Mouse (Mus musculus) frontal cortex, postnatal 25 days (tissue): ENCODE results near the gene Glipr1l2.
"Not testable (repeated sequence)": the region's sequence is repeated elsewhere in the genome, so short reads cannot be mapped to it uniquely, and the experiment has no call there.

Experiments used
- DNase-seq, 2 experiments: peaks; one replicate each; pipeline ENCODE4 v3.0.0; 2022; ENCODE audit warnings: low spot score in 2 of 2

The Glipr1l2 gene

DNA sequence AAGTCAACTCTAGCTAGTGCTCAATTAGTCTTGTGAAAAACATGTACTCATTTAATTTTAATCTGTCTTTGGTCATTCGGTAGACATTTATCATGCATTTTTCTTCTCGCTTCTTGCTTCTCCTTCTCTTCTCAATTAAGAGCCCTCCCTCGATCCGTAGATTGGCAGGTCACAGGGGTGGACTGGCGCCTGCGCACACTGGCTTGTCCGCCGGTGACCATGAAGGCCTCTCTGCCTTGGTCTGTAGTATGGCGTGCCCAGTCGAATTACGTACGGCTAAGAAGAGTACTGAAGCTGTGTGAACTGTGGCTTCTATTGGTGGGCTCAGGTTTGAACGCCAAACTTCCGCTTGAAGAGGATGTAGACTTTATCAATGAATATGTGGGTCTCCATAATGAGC, at the start of gene Glipr1l2:
Glipr1l2 (plus strand) TSS at position 198 of the 400 bp plus-strand sequence.
- no peak for DNase-seq

DNA sequence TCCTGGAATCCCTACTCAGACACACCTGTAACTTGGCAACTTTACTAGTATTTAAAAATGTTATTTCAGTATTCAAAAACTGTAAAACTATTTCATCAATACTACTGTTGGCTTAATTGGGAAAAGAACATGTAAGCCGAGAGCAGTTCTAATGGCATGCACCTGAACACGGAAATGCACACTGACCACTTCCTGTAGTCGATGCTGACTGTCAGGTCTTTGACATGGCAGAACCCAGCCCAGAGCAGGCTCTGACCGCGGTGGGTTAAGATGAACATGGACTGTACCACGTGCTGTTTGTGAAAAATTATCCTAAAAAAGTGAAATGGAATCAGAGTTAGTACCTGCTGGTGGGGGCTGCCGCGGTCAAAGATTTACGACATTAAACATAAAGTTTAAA, 39.6 kb upstream of the Glipr1l2 start:
- not testable (repeated sequence) for DNase-seq

DNA sequence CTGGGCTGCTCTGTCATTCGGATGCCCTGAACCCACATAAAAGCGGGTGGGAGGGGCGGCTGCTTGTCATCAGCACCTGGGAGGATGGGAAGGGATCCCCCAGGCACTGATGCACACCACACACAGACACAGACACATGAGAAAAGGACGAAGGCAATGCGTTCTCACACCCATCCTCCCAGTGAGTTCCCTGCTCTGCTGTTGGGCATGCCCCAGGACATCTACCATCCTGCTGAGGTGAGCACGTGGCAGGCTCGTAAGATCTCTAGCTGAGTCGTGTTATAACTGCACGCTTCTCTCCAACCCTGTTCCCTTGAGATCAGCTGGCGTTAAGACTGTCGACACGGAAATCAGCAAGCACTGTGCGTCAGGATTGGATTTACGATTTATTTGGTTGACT, 38.9 kb upstream of the Glipr1l2 start:
- not testable (repeated sequence) for DNase-seq

DNA sequence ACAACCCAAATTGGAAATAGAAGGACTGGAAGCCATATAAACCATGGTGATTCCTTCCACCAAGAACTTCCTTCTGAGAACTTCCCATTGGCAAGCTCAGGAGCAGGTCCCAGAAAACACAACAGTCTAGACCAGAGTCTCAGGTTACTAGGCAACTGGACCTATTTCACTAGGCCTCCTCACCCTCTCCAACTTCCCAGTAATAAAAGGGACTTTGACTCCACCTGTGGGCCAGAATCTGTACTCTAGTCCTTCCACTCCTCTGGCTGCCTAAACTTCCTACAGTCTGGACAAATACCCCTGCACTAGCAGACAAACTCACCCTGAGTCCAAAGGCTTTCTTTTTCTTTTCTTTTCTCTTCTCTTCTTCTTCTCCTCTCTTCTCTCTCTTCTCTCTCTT, 31.9 kb upstream of the Glipr1l2 start:
- no peak for DNase-seq

DNA sequence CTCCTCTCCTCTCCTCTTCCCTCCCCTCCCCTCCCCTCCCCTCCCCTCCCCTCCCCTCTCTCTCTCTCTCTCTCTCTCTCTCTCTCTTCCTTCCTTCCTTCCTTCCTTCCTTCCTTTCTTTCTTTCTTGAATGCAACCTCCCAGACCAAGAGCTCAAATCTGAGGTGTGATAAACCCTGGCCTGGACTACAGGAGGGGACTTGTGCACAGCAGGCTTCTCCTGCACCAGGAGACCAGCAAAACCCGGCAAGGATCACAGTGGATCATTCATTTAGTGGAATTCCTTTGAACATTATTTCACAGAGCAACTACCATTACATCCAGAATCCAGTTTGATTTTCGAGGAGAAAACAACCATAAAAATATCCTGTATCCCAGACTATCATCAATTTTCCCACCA, 31.2 kb upstream of the Glipr1l2 start:
- not testable (repeated sequence) for DNase-seq

DNA sequence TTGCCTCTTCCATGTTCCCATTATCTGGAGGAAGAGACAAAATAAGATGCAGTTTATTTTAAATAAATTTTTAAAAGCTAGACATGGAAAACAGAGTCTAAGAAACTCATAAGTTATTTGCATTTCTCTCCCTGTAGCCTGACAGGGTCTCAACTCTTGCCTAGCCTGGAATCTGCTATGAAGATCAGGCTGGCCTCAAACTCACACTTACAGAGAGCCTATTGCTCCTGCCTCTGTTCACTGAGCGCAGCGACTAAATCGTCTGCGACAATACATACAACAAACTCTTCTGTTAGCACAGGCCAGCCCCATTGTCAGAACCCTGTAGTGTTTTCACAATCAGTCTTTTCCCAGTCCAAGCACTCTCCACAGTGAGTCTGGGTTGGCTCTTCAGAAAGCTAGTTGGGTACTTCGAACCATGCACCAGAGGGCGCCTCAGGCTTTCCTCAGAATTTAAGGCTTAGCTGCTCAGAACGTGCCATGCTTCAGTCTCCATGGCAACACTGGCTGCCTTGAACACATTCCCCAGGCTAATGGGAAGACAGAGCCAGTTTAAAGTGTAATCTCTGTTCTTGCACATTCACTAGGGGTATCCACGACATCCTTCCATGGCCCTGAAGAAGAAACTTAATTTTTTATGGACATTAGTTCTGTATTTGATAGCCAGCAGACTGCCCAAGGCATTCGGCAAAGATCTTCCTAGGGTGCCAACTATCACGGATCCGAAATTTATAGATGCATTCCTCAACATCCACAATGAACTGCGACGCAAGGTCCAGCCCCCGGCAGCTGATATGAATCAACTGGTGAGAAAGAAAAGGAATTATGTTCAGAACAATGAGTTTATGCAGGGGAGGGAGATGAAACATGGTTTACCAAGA, 23.2 kb upstream of the Glipr1l2 start, which contains the start of gene Glipr1l1:
Glipr1l1 (plus strand) TSS at position 488 of the 881 bp plus-strand sequence.
- DNase-seq, result peak; percentile 51 to 74

DNA sequence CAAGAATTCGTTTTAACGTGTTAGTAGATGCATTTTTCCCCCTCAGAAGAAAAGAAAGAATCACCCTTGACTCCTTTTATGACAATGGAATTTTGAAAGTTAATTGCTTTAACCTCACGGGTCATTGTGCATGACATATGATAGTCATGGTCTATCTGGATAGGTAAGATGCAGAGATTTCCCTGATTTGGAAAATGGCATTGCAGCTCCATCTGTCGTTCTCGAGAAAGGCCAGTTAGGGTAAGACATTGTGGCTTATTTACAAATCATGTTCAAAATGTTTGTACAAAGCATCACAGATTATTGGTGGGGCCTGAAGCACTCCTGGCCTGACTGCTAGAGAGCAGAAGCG, 22.6 kb upstream of the Glipr1l2 start:
- DNase-seq, result not testable (repeated sequence)

DNA sequence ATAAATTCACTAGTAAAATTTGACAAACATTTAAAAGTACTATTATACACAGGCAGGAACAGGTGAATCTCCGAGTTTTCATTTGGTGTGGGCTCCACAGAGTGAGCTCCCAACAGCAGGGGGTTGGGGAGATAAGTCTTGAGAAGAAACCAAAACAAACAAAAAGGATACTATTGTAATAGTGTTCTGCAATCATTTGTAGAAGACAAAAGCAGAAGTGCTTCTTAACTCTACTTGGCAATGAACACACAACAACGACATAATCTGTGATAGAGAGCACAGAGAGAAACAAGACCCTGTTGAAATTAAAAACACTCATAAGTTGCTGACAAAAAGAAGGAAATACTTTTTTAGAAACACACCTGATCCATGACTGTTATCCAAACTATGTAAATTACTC, 3.1 kb upstream of the Glipr1l2 start:
- DNase-seq, result no peak

DNA sequence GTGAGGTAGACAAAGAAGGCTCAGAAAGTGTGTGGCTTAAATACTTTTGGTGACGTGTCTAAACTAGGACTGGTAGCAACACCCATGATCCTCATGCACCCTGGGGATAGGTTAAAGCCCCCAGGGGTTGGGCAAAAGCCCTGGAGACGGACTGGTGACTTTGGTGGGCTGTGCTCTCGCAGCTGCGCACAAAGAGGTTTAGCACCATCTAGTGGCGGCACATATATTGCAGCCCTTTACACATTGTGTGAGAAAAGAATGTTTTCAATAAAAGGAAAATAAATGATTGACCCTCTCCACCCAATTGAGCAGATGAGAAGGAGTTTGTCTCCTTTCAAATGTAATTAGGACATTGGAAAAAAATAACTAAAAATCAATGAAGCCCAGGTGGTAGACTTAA, 22.6 kb downstream of the Glipr1l2 start:
- DNase-seq, result peak; percentile 41 to 46

DNA sequence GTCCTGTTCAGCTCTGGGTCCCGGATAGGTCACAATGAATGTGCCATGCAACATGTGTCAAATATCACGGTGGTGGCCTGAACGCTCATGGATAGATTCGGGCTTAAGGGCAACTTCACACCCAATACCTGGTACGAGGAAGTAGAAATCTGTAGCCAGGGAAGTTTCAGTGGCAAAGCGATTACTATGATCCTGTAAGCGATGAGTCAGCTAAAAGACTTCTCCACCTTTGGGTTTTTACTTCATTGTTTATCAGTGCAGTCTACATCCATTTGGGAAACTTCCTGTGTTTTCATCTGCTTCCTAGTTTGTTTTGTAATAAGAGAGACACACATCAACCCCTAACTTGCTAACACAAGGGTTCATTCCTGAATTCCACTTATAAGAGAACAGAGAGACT, 27.2 kb downstream of the Glipr1l2 start:
- no peak for DNase-seq

DNA sequence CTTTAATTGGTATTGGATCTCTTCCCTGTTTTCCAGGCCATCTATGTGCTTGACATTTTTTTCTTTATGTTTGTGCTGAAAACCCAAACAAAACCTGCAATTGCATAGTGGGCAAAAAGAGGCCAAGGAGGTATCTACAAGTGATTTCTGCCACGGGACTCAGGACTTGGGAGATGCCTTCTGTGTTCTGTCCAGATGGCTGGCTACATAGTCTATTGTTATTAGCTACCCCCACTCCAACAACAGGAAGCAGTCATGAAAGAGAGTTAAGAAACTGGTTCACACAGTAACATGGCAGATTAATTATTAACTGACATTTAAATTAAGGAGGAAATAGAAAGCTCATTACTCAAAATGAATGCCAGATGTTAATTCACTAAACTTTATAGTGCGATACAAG, 41.9 kb downstream of the Glipr1l2 start:
- not testable (repeated sequence) for DNase-seq

DNA sequence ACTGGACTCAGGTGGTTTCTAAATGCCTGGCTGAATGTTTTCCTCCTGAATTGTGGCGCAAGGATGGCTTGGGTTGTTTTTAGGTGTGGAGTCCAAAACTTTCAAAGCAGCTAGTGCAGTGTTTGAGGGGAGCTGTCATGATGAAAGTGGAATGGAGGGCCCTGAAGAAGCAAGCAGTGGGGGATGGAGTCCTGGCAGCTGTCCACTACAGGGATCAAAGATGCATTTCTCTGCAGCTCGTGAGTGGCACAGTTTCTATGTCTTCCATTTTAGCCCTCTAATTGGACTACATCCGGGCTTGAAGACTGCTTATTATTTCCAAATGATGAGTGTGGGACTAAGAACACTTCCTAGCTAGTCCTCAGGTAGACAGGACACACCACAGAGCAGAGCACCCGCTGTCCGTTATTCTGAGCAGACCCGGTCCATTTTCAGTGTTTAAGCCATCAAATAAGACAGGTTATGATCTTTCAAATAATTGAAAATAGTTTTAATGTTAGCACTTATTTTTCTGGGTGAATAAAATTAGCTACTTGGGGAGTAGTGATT, 44.6 kb downstream of the Glipr1l2 start:
- not testable (repeated sequence) for DNase-seq

DNA sequence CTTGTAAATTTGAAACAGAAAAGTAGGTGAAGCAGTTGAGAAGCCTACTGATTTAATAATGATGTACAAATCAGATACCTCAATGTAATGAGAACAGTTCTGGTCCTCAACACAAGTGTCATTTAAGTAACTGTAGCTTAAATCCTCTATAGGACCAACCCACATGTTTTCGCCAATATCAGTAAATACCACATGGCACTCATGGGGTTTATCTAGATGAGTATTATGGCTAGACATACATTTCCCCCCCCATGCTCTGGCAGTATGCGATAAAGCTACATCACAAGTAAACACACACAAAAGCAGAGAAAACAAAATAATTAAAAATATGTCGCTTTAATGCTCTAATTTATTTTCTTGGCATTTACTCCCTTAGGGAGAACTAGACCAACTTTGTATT, 49.0 kb downstream of the Glipr1l2 start:
- no peak for DNase-seq

DNA sequence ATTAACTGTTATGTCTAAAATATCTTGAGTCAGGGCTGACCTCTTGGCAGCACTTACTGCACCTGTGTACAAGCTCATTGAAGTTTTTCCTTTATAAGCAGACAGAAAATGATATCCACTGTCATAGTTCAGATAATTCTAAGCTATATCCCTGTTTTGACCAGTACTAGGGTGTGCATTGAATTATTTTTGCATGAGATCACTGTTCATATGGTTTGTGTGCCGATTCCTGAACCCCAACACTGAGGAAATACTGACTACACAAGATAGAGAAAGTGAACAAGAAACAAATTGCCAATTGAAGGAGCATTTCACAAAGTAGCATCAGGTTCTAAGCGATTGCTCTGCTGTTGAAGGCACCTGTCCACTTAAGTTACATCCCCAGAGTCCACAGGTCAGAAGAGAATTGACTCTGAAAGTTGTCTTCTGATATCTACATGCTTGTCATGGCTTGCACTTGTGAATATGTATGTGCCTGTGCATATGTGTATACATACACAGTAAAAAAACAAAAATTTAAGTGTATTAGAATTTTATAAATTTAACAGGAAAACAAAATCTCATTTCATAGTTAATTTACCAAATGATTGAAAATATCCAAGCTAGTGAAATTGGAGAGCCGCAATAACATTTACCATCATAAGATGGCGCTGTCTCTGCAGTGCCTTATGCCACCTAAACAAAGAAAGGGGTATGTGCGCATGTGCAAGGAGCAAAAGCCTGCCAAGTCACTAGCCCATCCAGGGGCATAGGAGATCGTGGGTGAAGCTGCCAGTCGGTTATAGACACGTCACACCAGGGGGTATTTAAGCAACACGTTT, 55.1 kb downstream of the Glipr1l2 start:
- peak in 1 of 2 experiments; percentile 15 for DNase-seq

DNA sequence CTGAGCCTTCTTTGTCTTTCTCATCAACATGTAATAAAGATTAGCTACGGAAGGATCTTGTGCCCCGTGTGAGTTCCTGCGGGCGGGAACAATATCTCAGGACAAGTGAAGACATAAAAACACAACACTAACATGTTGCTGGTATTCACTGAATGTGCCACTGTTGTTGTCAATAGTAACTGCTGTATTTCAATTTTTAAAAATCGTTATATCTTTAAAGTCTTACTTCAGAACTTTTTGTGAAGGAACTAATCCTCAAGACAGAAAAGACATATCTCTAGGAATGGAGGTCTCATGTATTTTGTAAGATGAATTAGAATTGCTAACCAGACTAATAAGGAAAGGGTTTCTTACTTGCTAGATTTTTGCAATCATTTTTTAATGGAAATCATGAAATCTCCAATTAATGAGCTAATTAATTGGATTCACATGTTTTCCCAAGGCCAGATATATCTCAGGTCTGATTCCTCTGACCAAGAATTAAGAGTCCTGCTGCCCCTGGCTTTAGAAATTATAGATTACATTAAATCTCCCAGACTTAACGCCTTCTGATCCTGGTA, 55.8 kb downstream of the Glipr1l2 start:
- DNase-seq, result no peak

DNA sequence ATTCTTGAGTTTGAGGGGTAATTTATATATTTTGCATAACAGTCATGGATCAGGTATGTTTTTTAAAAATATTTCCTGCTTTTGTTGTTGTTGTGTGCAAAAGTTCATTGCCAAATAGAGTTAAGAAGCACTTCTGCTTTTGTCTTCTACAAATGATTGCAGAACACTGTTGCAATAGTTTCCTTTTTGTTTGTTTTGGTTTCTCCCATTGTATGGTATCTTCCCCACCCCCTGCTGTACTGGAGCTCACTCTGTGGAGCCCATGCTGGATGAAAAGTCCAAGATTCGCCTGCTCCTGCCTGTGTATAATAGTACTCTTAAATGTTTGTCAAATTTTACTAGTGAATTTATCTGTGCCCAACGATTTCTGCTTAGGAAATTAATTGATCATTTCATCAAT, 56.7 kb downstream of the Glipr1l2 start:
- DNase-seq, result no peak
